Mouse (Mus musculus) A20 (cell line): ENCODE results near the gene Col4a2.

Experiments used
- DNase-seq: peaks from one replicate; pipeline ENCODE4 v3.0.0-alpha.2; 2011; ENCODE audit warnings: low read depth, low spot score

The Col4a2 gene

GRCm38 (mm10) chr8:11296282-11296943, 16.2 kb upstream of the Col4a2 start:
- DNase-seq = no peak

- DNase-seq = no peak
These were observed 15.3 kb upstream of the Col4a2 start for GRCm38 (mm10) chr8:11297141-11297838.

- no peak for DNase-seq
These were observed 13.9 kb upstream of the Col4a2 start for GRCm38 (mm10) chr8:11298531-11299316.

GRCm38 (mm10) chr8:11299317-11299602, 13.3 kb upstream of the Col4a2 start:
- DNase-seq = no peak

GRCm38 (mm10) chr8:11300436-11300835, 12.2 kb upstream of the Col4a2 start:
- no peak for DNase-seq

- no peak for DNase-seq
These were observed 8.5 kb upstream of the Col4a2 start for GRCm38 (mm10) chr8:11304027-11304601.

- no peak for DNase-seq
These were observed 7.1 kb upstream of the Col4a2 start for GRCm38 (mm10) chr8:11305539-11305938.

GRCm38 (mm10) chr8:11307451-11307850, 5.2 kb upstream of the Col4a2 start:
- no peak for DNase-seq

GRCm38 (mm10) chr8:11308570-11308998, 4.0 kb upstream of the Col4a2 start:
- no peak for DNase-seq

- DNase-seq = no peak
These were observed 3.4 kb upstream of the Col4a2 start for GRCm38 (mm10) chr8:11309226-11309625.

GRCm38 (mm10) chr8:11310049-11310448, 2.6 kb upstream of the Col4a2 start:
- DNase-seq = no peak

GRCm38 (mm10) chr8:11311681-11312348, 790 bp upstream of the Col4a2 start:
- DNase-seq = no peak

- no peak for DNase-seq
These were observed 839 bp downstream of the Col4a2 start for GRCm38 (mm10) chr8:11313176-11314111.

GRCm38 (mm10) chr8:11314613-11315012, 2.0 kb downstream of the Col4a2 start:
- DNase-seq = no peak

GRCm38 (mm10) chr8:11315179-11315943, 2.8 kb downstream of the Col4a2 start:
- no peak for DNase-seq

- no peak for DNase-seq
These were observed 3.5 kb downstream of the Col4a2 start for GRCm38 (mm10) chr8:11316118-11316517.

GRCm38 (mm10) chr8:11319405-11319804, 6.8 kb downstream of the Col4a2 start:
- no peak for DNase-seq

- DNase-seq = no peak
These were observed 9.2 kb downstream of the Col4a2 start for GRCm38 (mm10) chr8:11321841-11322240.

- DNase-seq = no peak
These were observed 10.3 kb downstream of the Col4a2 start for GRCm38 (mm10) chr8:11322724-11323585.
